10 mouse cellular contexts compared by ENCODE assay signal in genomic region chr2:93324681-93325080, GRCm38 (mm10). TPM values are rescaled to one million over a fixed set of nuclear protein-coding genes. Genes with fewer than 3 reads are reported as not detected.
DNase-seq lines count a peak whose midpoint lies in the region; ATAC-seq lines count a peak whose summit lies in the region.
"Had no signal": no experiment of that assay in that cellular context is flagged by ENCODE, and none has a peak within 500 bp of the region (broad histone marks: within the 10 kb centered on the region; RNA-seq: fewer than 3 reads in every experiment).

No protein-coding gene starts in this region.

- no peak overlapping the region for H3K4me3 ChIP-seq in forebrain, embryonic 14.5 days (ENCODE audit: low read depth, low read length)
- no peak overlapping the region for H3K4me3 ChIP-seq in forebrain, embryonic 11.5 days (ENCODE audit: low read depth, low read length)
- no peak overlapping the region for H3K4me3 ChIP-seq in kidney, embryonic 16.5 days (ENCODE audit: low read length)
- no peak overlapping the region for H3K4me3 ChIP-seq in hindbrain, embryonic 13.5 days
- no peak overlapping the region for H3K4me3 ChIP-seq in midbrain, embryonic 16.5 days (ENCODE audit: low read depth, low read length)

- peaks cover 9% of the 10 kb centered on the region; the same call in 1 of the 2 replicates for H3K4me1 ChIP-seq in forebrain, embryonic 14.5 days (ENCODE audit: control insufficient read depth, insufficient read depth, low read length)
- peaks cover 6% of the 10 kb centered on the region; the same call in 1 of the 2 replicates for H3K4me1 ChIP-seq in forebrain, embryonic 11.5 days (replicated peaks; ENCODE audit: control insufficient read depth, insufficient read depth, low read length)
- H3K4me1 ChIP-seq in kidney, embryonic 16.5 days (ENCODE audit: insufficient read depth, low read length), result peaks cover 49% of the 10 kb centered on the region
- H3K4me1 ChIP-seq in hindbrain, embryonic 13.5 days (replicated peaks), result peaks cover 82% of the 10 kb centered on the region
- H3K4me1 ChIP-seq in midbrain, embryonic 16.5 days (ENCODE audit: control insufficient read depth, insufficient read depth, low read length), result peaks cover 16% of the 10 kb centered on the region; the same call in 1 of the 2 replicates

- H3K9ac ChIP-seq in forebrain, embryonic 14.5 days (ENCODE audit: low read length), result no peak overlapping the region
- no peak overlapping the region for H3K9ac ChIP-seq in forebrain, embryonic 11.5 days (ENCODE audit: low read length)
- H3K9ac ChIP-seq in kidney, embryonic 16.5 days (replicated peaks; ENCODE audit: low read length), result no peak overlapping the region
- H3K9ac ChIP-seq in hindbrain, embryonic 13.5 days, result peak overlapping the region; percentile 43; the same call in 1 of the 2 replicates
- 0 out of 2 replicates have a peak overlapping the region, but pooled peaks have one; percentile 7 for H3K9ac ChIP-seq in midbrain, embryonic 16.5 days (ENCODE audit: low read depth, low read length)

- H3K9me3 ChIP-seq in forebrain, embryonic 14.5 days (replicated peaks; ENCODE audit: control insufficient read depth, low read length), result no peaks in the 10 kb centered on the region
- no peaks in the 10 kb centered on the region for H3K9me3 ChIP-seq in forebrain, embryonic 11.5 days (ENCODE audit: control insufficient read depth, low read length)
- no peaks in the 10 kb centered on the region for H3K9me3 ChIP-seq in kidney, embryonic 16.5 days (ENCODE audit: low read length)
- no peaks in the 10 kb centered on the region for H3K9me3 ChIP-seq in hindbrain, embryonic 13.5 days
- no peaks in the 10 kb centered on the region for H3K9me3 ChIP-seq in midbrain, embryonic 16.5 days (replicated peaks; ENCODE audit: control insufficient read depth, low read length, poor library complexity, severe bottlenecking)

- H3K27me3 ChIP-seq in forebrain, embryonic 14.5 days (replicated peaks; ENCODE audit: control insufficient read depth, insufficient read depth, low read length), result no peaks in the 10 kb centered on the region
- H3K27me3 ChIP-seq in forebrain, embryonic 11.5 days (ENCODE audit: control insufficient read depth, insufficient read depth, low read length), result no peaks in the 10 kb centered on the region
- no peaks in the 10 kb centered on the region for H3K27me3 ChIP-seq in kidney, embryonic 16.5 days (ENCODE audit: insufficient read depth, low read length)
- no peaks in the 10 kb centered on the region for H3K27me3 ChIP-seq in hindbrain, embryonic 13.5 days
- no peaks in the 10 kb centered on the region for H3K27me3 ChIP-seq in midbrain, embryonic 16.5 days (ENCODE audit: control insufficient read depth, insufficient read depth, low read depth, low read length)

- WGBS in forebrain, embryonic 14.5 days, result 50% methylated on average over 7 of the region's 7 CpGs
- 56% methylated on average over 7 of the region's 7 CpGs for WGBS in forebrain, embryonic 11.5 days
- WGBS in kidney, embryonic 16.5 days, result 23% methylated on average over 7 of the region's 7 CpGs
- WGBS in hindbrain, embryonic 13.5 days, result 52% methylated on average over 7 of the region's 7 CpGs
- WGBS in midbrain, embryonic 16.5 days, result 41% methylated on average over 7 of the region's 7 CpGs

- H3K27ac ChIP-seq in forebrain, embryonic 14.5 days (ENCODE audit: low read depth, low read length), result no peak overlapping the region; the same call in 1 of the 2 replicates
- H3K27ac ChIP-seq in forebrain, embryonic 11.5 days (ENCODE audit: low read depth, low read length), result no peak overlapping the region
- peak overlapping the region; percentile 31; the same call in 1 of the 2 replicates for H3K27ac ChIP-seq in kidney, embryonic 16.5 days (ENCODE audit: low read length)
- H3K27ac ChIP-seq in hindbrain, embryonic 13.5 days, result peak overlapping the region; percentile 79
- peak overlapping the region; percentile 58 for H3K27ac ChIP-seq in midbrain, embryonic 16.5 days (ENCODE audit: low read length)

- 0 out of 2 replicates have a peak, but pooled peaks cover 4% of the 10 kb centered on the region for H3K36me3 ChIP-seq in forebrain, embryonic 14.5 days (ENCODE audit: control insufficient read depth, insufficient read depth, low read length)
- H3K36me3 ChIP-seq in forebrain, embryonic 11.5 days (ENCODE audit: control insufficient read depth, insufficient read depth, low read length), result no peaks in the 10 kb centered on the region; the same call in 1 of the 2 replicates
- peaks cover 5% of the 10 kb centered on the region; the same call in 1 of the 2 replicates for H3K36me3 ChIP-seq in kidney, embryonic 16.5 days (ENCODE audit: insufficient read depth, low read length)
- no peaks in the 10 kb centered on the region for H3K36me3 ChIP-seq in hindbrain, embryonic 13.5 days
- H3K36me3 ChIP-seq in midbrain, embryonic 16.5 days (ENCODE audit: control insufficient read depth, insufficient read depth, low read length), result no peaks in the 10 kb centered on the region

- ATAC-seq in forebrain, embryonic 14.5 days, result no peak
- ATAC-seq in forebrain, embryonic 11.5 days (replicated peaks; ENCODE audit: low FRiP score), result no peak
- ATAC-seq in kidney, embryonic 16.5 days (ENCODE audit: low FRiP score, low TSS enrichment), result peak; percentile 60
- ATAC-seq in hindbrain, embryonic 13.5 days (ENCODE audit: low FRiP score), result no peak
- no peak for ATAC-seq in midbrain, embryonic 16.5 days

- DNase-seq in forebrain, embryonic 14.5 days (ENCODE audit: low spot score), result peak; percentile 19
- DNase-seq in forebrain, embryonic 11.5 days (ENCODE audit: low spot score), result no peak
- DNase-seq in kidney, postnatal 36 days, result no peak
- no peak for DNase-seq in ovary, postnatal 14 days (ENCODE audit: low spot score)
- no peak for DNase-seq in thymus, postnatal 14 days
- DNase-seq: liver; right cerebral cortex, adult 18-20 months had no signal

- H3K4me2 ChIP-seq in forebrain, embryonic 14.5 days (ENCODE audit: low read length), result no peak overlapping the region
- no peak overlapping the region for H3K4me2 ChIP-seq in forebrain, embryonic 11.5 days (ENCODE audit: low read depth, low read length, severe bottlenecking)
- no peak overlapping the region for H3K4me2 ChIP-seq in kidney, embryonic 16.5 days (replicated peaks; ENCODE audit: low read depth, low read length)
- no peak overlapping the region for H3K4me2 ChIP-seq in hindbrain, embryonic 13.5 days
- H3K4me2 ChIP-seq in midbrain, embryonic 16.5 days (ENCODE audit: low read length), result no peak overlapping the region

RNA-seq across cellular contexts. Expression of gene Tspan18, which starts 9.6 kb away (rescaled TPM):
- polyA plus RNA-seq in forebrain, embryonic 14.5 days (2014; fragmentation: Nextera tagmentation; extraction: Ambion mirVana), result 15.6 and 17.3 TPM in 2 replicates
- polyA plus RNA-seq in forebrain, embryonic 11.5 days (2014; fragmentation: Nextera tagmentation; extraction: Ambion mirVana), result 54.1 and 56.4 TPM in 2 replicates
- 35.0 and 47.0 TPM in 2 replicates for polyA plus RNA-seq in kidney, embryonic 16.5 days (2015; fragmentation: Nextera tagmentation; extraction: Ambion mirVana)
- polyA plus RNA-seq in hindbrain, embryonic 13.5 days (2015; fragmentation: Nextera tagmentation; extraction: Ambion mirVana), result 23.6 and 32.5 TPM in 2 replicates
- polyA plus RNA-seq in midbrain, embryonic 16.5 days (2015; fragmentation: Nextera tagmentation; extraction: Ambion mirVana), result 20.1 and 21.2 TPM in 2 replicates

Comparison
In these comparisons a context has a peak if more than half of its experiments do, and no peak if none do; other contexts are left out.
1. H3K27ac ChIP-seq: peak in kidney, embryonic 16.5 days (single experiment), hindbrain, embryonic 13.5 days (single experiment) and midbrain, embryonic 16.5 days (single experiment); none in forebrain, embryonic 14.5 days (single experiment) and forebrain, embryonic 11.5 days (single experiment).
2. H3K9ac ChIP-seq: peak in hindbrain, embryonic 13.5 days (single experiment) and midbrain, embryonic 16.5 days (single experiment); none in forebrain, embryonic 14.5 days (single experiment), forebrain, embryonic 11.5 days (single experiment) and kidney, embryonic 16.5 days (single experiment).